Mouse (Mus musculus) G1E (cell line): ENCODE results near the gene Rab3il1. TPM values are rescaled to one million over a fixed set of nuclear protein-coding genes. Genes with fewer than 3 reads are reported as not detected.

Experiments used
- ATAC-seq: 2 replicates; pipeline ENCODE4 v1.8.0; 2016; ENCODE audit warnings: mild to moderate bottlenecking; ENCODE audit not compliant: insufficient number of reproducible peaks, poor library complexity, low FRiP score, severe bottlenecking; ENCODE audit errors: extremely low read depth
- DNase-seq: peaks from one replicate; pipeline ENCODE4 v3.0.0; 2012; ENCODE audit warnings: low spot score
- H3K27me3 ChIP-seq: 2 replicates; pipeline ENCODE4 v1.6.1; 2012; ENCODE audit warnings: mild to moderate bottlenecking, low read length, inconsistent platforms; ENCODE audit not compliant: insufficient read depth
- H3K36me3 ChIP-seq: replicated peaks from 2 replicates; pipeline ENCODE3; 2012; ENCODE audit warnings: mild to moderate bottlenecking, inconsistent platforms
- H3K4me1 ChIP-seq: 2 replicates; pipeline ENCODE4 v1.6.1; 2012; ENCODE audit warnings: low read depth, low read length, inconsistent platforms, mixed read lengths; ENCODE audit not compliant: insufficient read depth
- H3K4me3 ChIP-seq: 2 replicates; pipeline ENCODE4 v1.5.1; 2012; ENCODE audit warnings: low read depth, mild to moderate bottlenecking, inconsistent platforms, low read length, moderate library complexity, mixed read lengths
- H3K9me3 ChIP-seq: replicated peaks from 2 replicates; pipeline ENCODE4 v1.6.1; 2012; ENCODE audit warnings: inconsistent platforms
- CTCF ChIP-seq: IDR thresholded peaks from 2 replicates; pipeline ENCODE4 v1.5.1; 2012; ENCODE audit warnings: low read depth, low read length, inconsistent platforms, mixed read lengths
- GATA1 ChIP-seq: IDR thresholded peaks from 2 replicates; pipeline ENCODE4 v1.6.1; 2012; ENCODE audit warnings: borderline replicate concordance, low read length, inconsistent platforms, mixed read lengths
- GATA2 ChIP-seq: IDR thresholded peaks from 2 replicates; pipeline ENCODE4 v1.6.1; 2012; ENCODE audit warnings: low read depth, low read length, inconsistent platforms, borderline replicate concordance
- POLR2AphosphoS5 ChIP-seq: IDR thresholded peaks from 2 replicates; pipeline ENCODE4 v1.6.1; 2012; ENCODE audit warnings: low read depth, low read length, inconsistent platforms; ENCODE audit not compliant: insufficient replicate concordance
- TAL1 ChIP-seq: conservative IDR thresholded peaks from 2 replicates; pipeline ENCODE4 v1.6.1; 2012; ENCODE audit warnings: low read depth, low read length, inconsistent platforms, mixed read lengths
- polyA plus RNA-seq: library from polyadenylated mRNA; stranded (reverse); fragments of >175 nt; gene quantifications from 2 replicates; pipeline ENCODE4 v1.2.3, GENCODE M21; 2012
- total RNA-seq, 2 experiments: library from RNA; stranded (forward) in 1 of 2; stranded (reverse) in 1 of 2; fragments of 200-1000 nt in 1 of 2; fragments of >200 nt in 1 of 2; fragmentation: Nextera tagmentation in 1 of 2; gene quantifications; 2 replicates each; pipeline ENCODE4 v1.2.3; 2014 to 2017

Gene Rab3il1
- total and polyA plus RNA-seq, 3 experiments = 2.7 to 25.4 (median 4.2) TPM

- Histone ChIP-seq H3K4me3 (no peak overlapping the region), H3K4me1 (peaks cover 30% of the 10 kb centered on the region), H3K27me3 (no peaks in the 10 kb centered on the region), H3K9me3 (no peaks in the 10 kb centered on the region), H3K36me3 (peaks cover 100% of the 10 kb centered on the region)
- ATAC-seq (no peak), DNase-seq (no peak)
- no peak for TF ChIP-seq TAL1
- TF ChIP-seq GATA1 = no peak
- no peak for TF ChIP-seq POLR2AphosphoS5
- TF ChIP-seq CTCF = no peak
- no peak for TF ChIP-seq GATA2
Measured at GRCm38 (mm10) chr19:10080384-10080783, 78.9 kb downstream of the Rab3il1 start.

GRCm38 (mm10) chr19:10082105-10082504 lies 80.6 kb downstream of the Rab3il1 start:
- TF ChIP-seq GATA2 (no peak), TAL1 (no peak), POLR2AphosphoS5 (no peak), GATA1 (no peak), CTCF (no peak)
- ATAC-seq (no peak), DNase-seq (no peak)
- no peaks in the 10 kb centered on the region for H3K27me3 ChIP-seq
- no peaks in the 10 kb centered on the region for H3K9me3 ChIP-seq
- H3K4me1 ChIP-seq = peaks cover 40% of the 10 kb centered on the region
- H3K4me3 ChIP-seq = no peak overlapping the region
- peaks cover 100% of the 10 kb centered on the region for H3K36me3 ChIP-seq

- DNase-seq = no peak
Measured at GRCm38 (mm10) chr19:10085454-10085853, 84.0 kb downstream of the Rab3il1 start.

GRCm38 (mm10) chr19:10086976-10087375 lies 85.5 kb downstream of the Rab3il1 start:
- ATAC-seq (no peak), DNase-seq (no peak)
- Histone ChIP-seq H3K9me3 (no peaks in the 10 kb centered on the region), H3K4me3 (no peak overlapping the region), H3K4me1 (peaks cover 57% of the 10 kb centered on the region), H3K36me3 (peaks cover 100% of the 10 kb centered on the region), H3K27me3 (no peaks in the 10 kb centered on the region)
- TF ChIP-seq CTCF = no peak
- no peak for TF ChIP-seq GATA1
- no peak for TF ChIP-seq TAL1
- TF ChIP-seq GATA2 = no peak
- no peak for TF ChIP-seq POLR2AphosphoS5

More at GRCm38 (mm10) chr19:10085454-10085853, 84.0 kb downstream of the Rab3il1 start:
- Histone ChIP-seq H3K4me3 (no peak overlapping the region), H3K36me3 (peaks cover 100% of the 10 kb centered on the region), H3K4me1 (peaks cover 43% of the 10 kb centered on the region), H3K9me3 (no peaks in the 10 kb centered on the region), H3K27me3 (no peaks in the 10 kb centered on the region)
- no peak for ATAC-seq
- no peak for TF ChIP-seq TAL1
- no peak for TF ChIP-seq GATA1
- no peak for TF ChIP-seq CTCF
- no peak for TF ChIP-seq GATA2
- TF ChIP-seq POLR2AphosphoS5 = no peak

Other genes starting within 250 kb of the Rab3il1 start
- not detected in 2 replicates for gene Scgb2a2, start 154.1 kb upstream of the Rab3il1 start, total RNA-seq (2014; fragmentation: Nextera tagmentation)
- gene Scgb2a2, start 154.1 kb upstream of the Rab3il1 start, total RNA-seq (2017) = 0.17 TPM in 1 of 2 replicates, not detected in the other
- gene Scgb2a2, start 154.1 kb upstream of the Rab3il1 start, polyA plus RNA-seq = not detected in 2 replicates
- gene Incenp, start 102.1 kb upstream of the Rab3il1 start, total RNA-seq (2014; fragmentation: Nextera tagmentation) = 125 and 160 TPM in 2 replicates
- gene Incenp, start 102.1 kb upstream of the Rab3il1 start, total RNA-seq (2017) = 73.2 and 83.8 TPM in 2 replicates
- gene Incenp, start 102.1 kb upstream of the Rab3il1 start, polyA plus RNA-seq = 187 and 221 TPM in 2 replicates
- 2,660 and 2,681 TPM in 2 replicates for gene Fth1, start 21.1 kb upstream of the Rab3il1 start, total RNA-seq (2014; fragmentation: Nextera tagmentation)
- 936 and 1,016 TPM in 2 replicates for gene Fth1, start 21.1 kb upstream of the Rab3il1 start, total RNA-seq (2017)
- 28,412 and 34,236 TPM in 2 replicates for gene Fth1, start 21.1 kb upstream of the Rab3il1 start, polyA plus RNA-seq
- gene Best1, start within 50 bp of the Rab3il1 start, total RNA-seq (2014; fragmentation: Nextera tagmentation) = not detected in 2 replicates
- gene Best1, start within 50 bp of the Rab3il1 start, total RNA-seq (2017) = 0.22 TPM in 1 of 2 replicates, not detected in the other
- gene Best1, start within 50 bp of the Rab3il1 start, polyA plus RNA-seq = 0.03 TPM in 1 of 2 replicates, not detected in the other
- 32.8 and 41.8 TPM in 2 replicates for gene Fads3, start 39.9 kb downstream of the Rab3il1 start, total RNA-seq (2014; fragmentation: Nextera tagmentation)
- gene Fads3, start 39.9 kb downstream of the Rab3il1 start, total RNA-seq (2017) = 17.0 and 20.1 TPM in 2 replicates
- gene Fads3, start 39.9 kb downstream of the Rab3il1 start, polyA plus RNA-seq = 46.6 and 48.8 TPM in 2 replicates
- 223 and 226 TPM in 2 replicates for gene Fads2, start 100.1 kb downstream of the Rab3il1 start, total RNA-seq (2014; fragmentation: Nextera tagmentation)
- 182 and 199 TPM in 2 replicates for gene Fads2, start 100.1 kb downstream of the Rab3il1 start, total RNA-seq (2017)
- 223 and 275 TPM in 2 replicates for gene Fads2, start 100.1 kb downstream of the Rab3il1 start, polyA plus RNA-seq
- 366 and 403 TPM in 2 replicates for gene Fads1, start 181.2 kb downstream of the Rab3il1 start, total RNA-seq (2014; fragmentation: Nextera tagmentation)
- gene Fads1, start 181.2 kb downstream of the Rab3il1 start, total RNA-seq (2017) = 143 and 145 TPM in 2 replicates
- gene Fads1, start 181.2 kb downstream of the Rab3il1 start, polyA plus RNA-seq = 298 and 307 TPM in 2 replicates
- gene Tmem258, start 202.3 kb downstream of the Rab3il1 start, total RNA-seq (2014; fragmentation: Nextera tagmentation) = 24.2 and 40.3 TPM in 2 replicates
- gene Tmem258, start 202.3 kb downstream of the Rab3il1 start, total RNA-seq (2017) = 178 and 219 TPM in 2 replicates
- 13.9 and 20.3 TPM in 2 replicates for gene Tmem258, start 202.3 kb downstream of the Rab3il1 start, polyA plus RNA-seq
- 23.1 and 30.8 TPM in 2 replicates for gene Fen1, start 202.5 kb downstream of the Rab3il1 start, total RNA-seq (2014; fragmentation: Nextera tagmentation)
- 167 and 180 TPM in 2 replicates for gene Fen1, start 202.5 kb downstream of the Rab3il1 start, total RNA-seq (2017)
- gene Fen1, start 202.5 kb downstream of the Rab3il1 start, polyA plus RNA-seq = 51.2 and 86.3 TPM in 2 replicates
- not detected in 2 replicates for gene Myrf, start 239.1 kb downstream of the Rab3il1 start, total RNA-seq (2014; fragmentation: Nextera tagmentation)
- 0.12 and 0.22 TPM in 2 replicates for gene Myrf, start 239.1 kb downstream of the Rab3il1 start, total RNA-seq (2017)
- gene Myrf, start 239.1 kb downstream of the Rab3il1 start, polyA plus RNA-seq = not detected in 2 replicates